Mouse (Mus musculus) lung, embryonic 14.5 days (tissue): ENCODE data around the gene Ercc8. TPM values are rescaled to one million over a fixed set of nuclear protein-coding genes. Genes with fewer than 3 reads are reported as not detected.

Experiments used
- ATAC-seq: fragments of 200-750 bp; cut with Nextera tagmentation; 2 replicates; pipeline ENCODE4 v1.8.0; 2017; ENCODE audit warnings: mild to moderate bottlenecking, moderate TSS enrichment, moderate library complexity; ENCODE audit not compliant: insufficient read depth
- DNase-seq: peaks from one replicate; pipeline ENCODE4 v3.0.0-alpha.2; 2015
- H3K27ac ChIP-seq: fragments of 300-500 bp; sonication (generic); 2 replicates; pipeline ENCODE4 v1.5.1; 2014; ENCODE audit warnings: low read depth, mild to moderate bottlenecking, moderate library complexity
- H3K27me3 ChIP-seq: fragments of 300-500 bp; sonication (generic); 2 replicates; pipeline ENCODE4 v1.6.1; 2014; ENCODE audit warnings: low read length, control low read depth; ENCODE audit not compliant: insufficient read depth
- H3K36me3 ChIP-seq: fragments of 300-500 bp; sonication (generic); 2 replicates; pipeline ENCODE4 v1.6.1; 2014; ENCODE audit warnings: control low read depth; ENCODE audit not compliant: insufficient read depth
- H3K4me1 ChIP-seq: fragments of 300-500 bp; sonication (generic); 2 replicates; pipeline ENCODE4 v1.6.1; 2014; ENCODE audit warnings: antibody characterized with exemption, control low read depth; ENCODE audit not compliant: insufficient read depth
- H3K4me2 ChIP-seq: fragments of 300-500 bp; sonication (generic); 2 replicates; pipeline ENCODE4 v1.6.1; 2014; ENCODE audit warnings: mild to moderate bottlenecking
- H3K4me3 ChIP-seq: fragments of 300-500 bp; sonication (generic); 2 replicates; pipeline ENCODE4 v1.5.1; 2014; ENCODE audit warnings: low read depth, low read length
- H3K9ac ChIP-seq: fragments of 300-500 bp; sonication (generic); 2 replicates; pipeline ENCODE4 v1.6.1; 2014
- H3K9me3 ChIP-seq: fragments of 300-500 bp; sonication (generic); 2 replicates; pipeline ENCODE4 v1.6.1; 2016; ENCODE audit warnings: low read depth, low read length, control low read depth
- CTCF ChIP-seq: IDR thresholded peaks from 2 replicates; pipeline ENCODE4 v1.5.1; 2016; ENCODE audit warnings: antibody characterized with exemption, low read depth
- WGBS: fragments of 180-500 bp; shearing (Covaris S2); extraction: QIAGEN DNeasy Blood & Tissue Kit; methylation state at CpG from one replicate; pipeline ENCODE4 v1.1.7; 2014; 5-methylcytosine and 5-hydroxymethylcytosine counted together
- polyA plus RNA-seq: library from polyadenylated mRNA; unstranded; fragments of >200 nt; fragmentation: Nextera tagmentation; extraction: Ambion mirVana; gene quantifications from 2 replicates; pipeline ENCODE4 v1.2.1, GENCODE M21; 2014

Gene Ercc8
- polyA plus RNA-seq, 1 experiment from 2014 or later = 23.7 TPM

GRCm38 (mm10) chr13:108157732-108158464 lies 633 bp upstream of the Ercc8 start:
- peak overlapping the region; percentile 67 for H3K9ac ChIP-seq
- H3K27ac ChIP-seq = no peak overlapping the region
- DNase-seq = peak; percentile 54
- no peak for TF ChIP-seq CTCF
- H3K4me3 ChIP-seq = peak overlapping the region; percentile 78
- peaks cover 3% of the 10 kb centered on the region; the same call in 1 of the 2 replicates for H3K36me3 ChIP-seq
- ATAC-seq = peak; percentile 84
- peaks cover 4% of the 10 kb centered on the region; the same call in 1 of the 2 replicates for H3K4me1 ChIP-seq
- WGBS = 3% methylated on average over 41 of the region's 42 CpGs
- H3K9me3 ChIP-seq = no peaks in the 10 kb centered on the region
- H3K27me3 ChIP-seq = no peaks in the 10 kb centered on the region
- peak overlapping the region; percentile 69 for H3K4me2 ChIP-seq

- Histone ChIP-seq H3K9me3 (no peaks in the 10 kb centered on the region), H3K4me1 (peaks cover 4% of the 10 kb centered on the region; the same call in 1 of the 2 replicates), H3K36me3 (peaks cover 3% of the 10 kb centered on the region; the same call in 1 of the 2 replicates), H3K27me3 (no peaks in the 10 kb centered on the region), H3K4me2 (peak overlapping the region; percentile 88), H3K4me3 (peak overlapping the region; percentile 78), H3K9ac (peak overlapping the region; percentile 58), H3K27ac (no peak overlapping the region)
- WGBS = 5% methylated on average over 8 of the region's 8 CpGs
- ATAC-seq (no peak), DNase-seq (no peak)
- TF ChIP-seq CTCF = no peak
Measured at GRCm38 (mm10) chr13:108159241-108159575, 677 bp downstream of the Ercc8 start.

- peak; percentile 84 for DNase-seq
- Histone ChIP-seq H3K9ac (no peak overlapping the region), H3K4me3 (peak overlapping the region; percentile 78; the same call in 1 of the 2 replicates), H3K4me2 (peak overlapping the region; percentile 88), H3K9me3 (no peaks in the 10 kb centered on the region), H3K27ac (no peak overlapping the region), H3K27me3 (no peaks in the 10 kb centered on the region), H3K4me1 (peaks cover 4% of the 10 kb centered on the region; the same call in 1 of the 2 replicates), H3K36me3 (peaks cover 3% of the 10 kb centered on the region; the same call in 1 of the 2 replicates)
- TF ChIP-seq CTCF = peak; percentile 55
- WGBS = 45% methylated on average over 7 of the region's 7 CpGs
- no peak for ATAC-seq
Measured at GRCm38 (mm10) chr13:108159963-108160362, 1.4 kb downstream of the Ercc8 start.

GRCm38 (mm10) chr13:108163912-108164311 lies 5.4 kb downstream of the Ercc8 start:
- peaks cover 4% of the 10 kb centered on the region; the same call in 1 of the 2 replicates for H3K4me1 ChIP-seq
- H3K9ac ChIP-seq = no peak overlapping the region
- H3K4me2 ChIP-seq = no peak overlapping the region
- H3K36me3 ChIP-seq = peaks cover 3% of the 10 kb centered on the region; the same call in 1 of the 2 replicates
- no peaks in the 10 kb centered on the region for H3K27me3 ChIP-seq
- no peak overlapping the region for H3K4me3 ChIP-seq
- WGBS = 93% methylated on average over 9 of the region's 9 CpGs
- H3K9me3 ChIP-seq = no peaks in the 10 kb centered on the region
- H3K27ac ChIP-seq = no peak overlapping the region
- no peak for TF ChIP-seq CTCF
- ATAC-seq = no peak
- no peak for DNase-seq

- no peak for TF ChIP-seq CTCF
- Histone ChIP-seq H3K9ac (no peak overlapping the region), H3K4me2 (no peak overlapping the region), H3K27me3 (no peaks in the 10 kb centered on the region), H3K36me3 (peaks cover 8% of the 10 kb centered on the region; the same call in 1 of the 2 replicates), H3K4me3 (no peak overlapping the region), H3K27ac (no peak overlapping the region), H3K4me1 (peaks cover 2% of the 10 kb centered on the region; the same call in 1 of the 2 replicates), H3K9me3 (no peaks in the 10 kb centered on the region)
- no peak for ATAC-seq
- DNase-seq = no peak
- 85% methylated on average over 3 of the region's 3 CpGs for WGBS
Measured at GRCm38 (mm10) chr13:108164621-108165020, 6.1 kb downstream of the Ercc8 start.

GRCm38 (mm10) chr13:108170002-108170401 lies 11.5 kb downstream of the Ercc8 start:
- Histone ChIP-seq H3K4me2 (no peak overlapping the region), H3K9me3 (no peaks in the 10 kb centered on the region), H3K27ac (no peak overlapping the region), H3K4me3 (no peak overlapping the region), H3K9ac (no peak overlapping the region), H3K27me3 (no peaks in the 10 kb centered on the region), H3K4me1 (no peaks in the 10 kb centered on the region), H3K36me3 (peaks cover 41% of the 10 kb centered on the region)
- DNase-seq (no peak), ATAC-seq (no peak)
- no peak for TF ChIP-seq CTCF
- WGBS = 87% methylated on average over 1 of the region's 1 CpGs

- Histone ChIP-seq H3K36me3 (peaks cover 44% of the 10 kb centered on the region), H3K9me3 (no peaks in the 10 kb centered on the region), H3K27me3 (no peaks in the 10 kb centered on the region), H3K27ac (no peak overlapping the region), H3K4me3 (no peak overlapping the region), H3K4me1 (no peaks in the 10 kb centered on the region), H3K9ac (no peak overlapping the region), H3K4me2 (no peak overlapping the region)
- no peak for DNase-seq
- no peak for ATAC-seq
- WGBS = 87% methylated on average over 8 of the region's 8 CpGs
- TF ChIP-seq CTCF = no peak
Measured at GRCm38 (mm10) chr13:108170511-108170910, 12.0 kb downstream of the Ercc8 start.
